Mouse (Mus musculus) Muller cell, postnatal 12 days (primary cell): ENCODE measurements around the gene Disc1.
A peak's percentile ranks its signal among the peaks of the same experiment; 100 is the strongest.

ENCODE experiments used
- DNase-seq: peaks from one replicate; pipeline ENCODE4 v3.0.0-alpha.2; 2015; ENCODE audit errors: inconsistent ontology term

Disc1 gene

GRCm38 (mm10) chr8:125218669-125219068, 164.7 kb downstream of the Disc1 start:
- DNase-seq, result peak; percentile 94

GRCm38 (mm10) chr8:125220608-125221007, 166.6 kb downstream of the Disc1 start:
- no peak for DNase-seq

GRCm38 (mm10) chr8:125221062-125221461, 167.1 kb downstream of the Disc1 start:
- DNase-seq, result no peak

- DNase-seq, result no peak
These were observed 169.2 kb downstream of the Disc1 start for GRCm38 (mm10) chr8:125223031-125223753.

- DNase-seq, result no peak
These were observed 170.3 kb downstream of the Disc1 start for GRCm38 (mm10) chr8:125224271-125224699.

GRCm38 (mm10) chr8:125225266-125225665, 171.3 kb downstream of the Disc1 start:
- DNase-seq, result no peak

GRCm38 (mm10) chr8:125226989-125227624, 173.1 kb downstream of the Disc1 start:
- no peak for DNase-seq

- no peak for DNase-seq
These were observed 176.6 kb downstream of the Disc1 start for GRCm38 (mm10) chr8:125230526-125231131.

GRCm38 (mm10) chr8:125232724-125233123, 178.7 kb downstream of the Disc1 start:
- no peak for DNase-seq

GRCm38 (mm10) chr8:125235898-125236835, 182.2 kb downstream of the Disc1 start:
- peak; percentile 67 for DNase-seq

GRCm38 (mm10) chr8:125240763-125241162, 186.8 kb downstream of the Disc1 start:
- no peak for DNase-seq

- DNase-seq, result peak; percentile 58
These were observed 188.4 kb downstream of the Disc1 start for GRCm38 (mm10) chr8:125242382-125242781.

- DNase-seq, result no peak
These were observed 188.9 kb downstream of the Disc1 start for GRCm38 (mm10) chr8:125242921-125243320.

GRCm38 (mm10) chr8:125246737-125247292, 192.8 kb downstream of the Disc1 start:
- no peak for DNase-seq

GRCm38 (mm10) chr8:125247349-125247748, 193.4 kb downstream of the Disc1 start:
- DNase-seq, result no peak

- DNase-seq, result no peak
These were observed 199.0 kb downstream of the Disc1 start for GRCm38 (mm10) chr8:125252946-125253345.

GRCm38 (mm10) chr8:125253505-125254180, 199.6 kb downstream of the Disc1 start:
- DNase-seq, result peak; percentile 78

- DNase-seq, result peak; percentile 95
These were observed 200.4 kb downstream of the Disc1 start for GRCm38 (mm10) chr8:125254188-125255005.

GRCm38 (mm10) chr8:125255006-125255685, 201.2 kb downstream of the Disc1 start:
- no peak for DNase-seq
